Mouse (Mus musculus): ENCODE measurements around the gene Wasf3. TPM values are rescaled to one million over a fixed set of nuclear protein-coding genes. Genes with fewer than 3 reads are reported as not detected.
"Not testable (repeated sequence)": the region's sequence is repeated elsewhere in the genome, so short reads cannot be mapped to it uniquely, and the experiment has no call there.

The Wasf3 gene
- total RNA-seq, 2 experiments from 2014 or later: 0.31 to 0.39 TPM

DNA sequence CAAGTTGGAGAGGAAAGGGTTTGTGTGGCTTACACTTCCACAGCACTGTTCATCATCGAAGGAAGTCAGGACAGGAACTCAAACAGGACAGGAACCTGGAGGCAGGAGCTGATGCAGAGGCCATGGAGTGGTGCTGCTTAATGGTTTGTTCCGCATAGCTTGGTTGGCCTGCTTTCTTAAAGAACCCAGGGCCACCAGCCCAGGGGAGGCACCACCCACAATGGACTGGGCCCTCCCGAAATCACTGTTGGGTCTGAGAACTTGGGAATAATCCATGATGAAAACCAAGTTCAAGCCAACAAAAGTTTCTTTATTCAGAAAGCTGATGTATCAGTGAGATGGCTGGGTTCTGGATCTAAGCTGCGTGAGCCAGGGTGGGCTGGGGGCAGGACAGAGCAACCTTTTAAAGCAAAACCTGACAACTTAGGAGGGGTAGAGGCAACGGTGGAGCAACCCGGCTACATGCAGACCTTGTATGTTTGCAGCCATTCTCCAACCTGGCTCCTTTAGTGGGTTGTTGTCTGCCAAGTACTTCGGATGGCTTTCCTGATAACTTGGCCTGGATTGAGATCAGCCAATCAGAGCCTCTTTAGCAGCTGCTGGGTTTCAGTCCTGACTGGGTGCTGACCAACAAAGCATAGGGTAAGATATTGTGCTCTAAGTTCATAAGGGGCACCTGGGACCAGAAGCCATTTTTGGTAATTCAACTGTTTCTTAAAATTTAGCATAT is 13.8 kb downstream of the Wasf3 start:
- no peak for DNase-seq
- intact Hi-C loops (cut with DNase I): no loop called here

- intact Hi-C loops (cut with DNase I); DNase-seq: not testable (repeated sequence)
Measured at GRCm38 (mm10) chr5:146401012-146401411, 16.2 kb downstream of the Wasf3 start.

DNA sequence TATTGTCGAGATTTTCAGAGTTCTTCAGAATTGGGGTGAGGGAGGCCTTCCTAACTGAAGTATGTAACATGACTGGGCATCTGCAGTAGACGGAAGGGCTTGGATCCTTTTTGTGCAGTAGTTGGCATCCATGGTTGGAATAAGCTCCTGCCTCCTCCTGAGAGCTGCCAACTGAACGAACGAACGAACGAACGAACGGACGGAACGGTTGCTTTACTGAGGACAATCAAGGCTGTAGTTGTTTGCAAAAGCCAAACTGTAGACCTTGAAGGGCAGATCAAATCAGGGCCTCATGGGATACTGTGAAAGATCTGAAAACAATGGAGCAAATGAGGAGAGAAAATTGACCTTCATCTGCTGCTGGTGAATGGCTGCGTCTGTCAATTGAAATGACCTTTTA is 17.5 kb downstream of the Wasf3 start:
- intact Hi-C loops (cut with DNase I): no loop called here
- DNase-seq: no peak

DNA sequence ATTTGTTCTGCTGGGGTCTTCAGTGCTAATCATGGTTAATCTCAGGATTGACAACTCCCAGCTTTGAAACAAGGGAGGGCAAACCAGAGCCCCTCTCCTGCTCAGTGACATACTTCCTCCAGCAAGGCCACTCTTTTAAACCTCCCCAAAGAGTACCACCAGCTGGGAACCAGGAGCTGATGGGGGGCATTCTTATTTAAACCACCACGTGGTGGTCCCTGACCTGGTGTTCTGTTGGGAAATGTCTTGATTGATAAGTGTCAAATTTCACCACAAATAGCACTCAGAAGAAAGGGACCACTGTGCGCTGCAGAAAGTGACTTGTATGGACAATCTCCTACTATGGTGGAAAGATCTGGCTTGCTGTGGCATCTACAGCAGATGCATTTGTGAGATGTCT is 19.1 kb downstream of the Wasf3 start:
- no peak for DNase-seq
- intact Hi-C loops (cut with DNase I): no loop called here

DNA sequence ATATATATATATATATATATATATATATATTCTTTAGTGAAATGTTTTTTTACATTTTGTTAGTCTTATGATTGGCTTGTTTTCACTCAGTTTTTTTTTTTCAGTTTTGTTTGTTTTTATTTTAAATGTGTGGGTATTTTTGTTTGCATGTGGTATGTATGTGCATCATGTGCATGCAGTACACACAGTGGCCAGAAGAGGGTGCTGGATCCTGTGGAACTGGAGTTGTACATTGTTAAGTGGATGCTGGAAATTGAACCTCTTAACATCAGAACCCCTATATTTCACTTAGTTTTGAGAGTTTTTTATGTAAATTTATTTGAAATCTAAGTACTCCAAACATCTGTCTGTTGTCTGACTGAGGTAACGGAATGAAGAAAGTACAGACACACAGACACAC is 21.3 kb downstream of the Wasf3 start:
- intact Hi-C loops (cut with DNase I): no loop called here
- DNase-seq: no peak

- DNase-seq: no peak
- intact Hi-C loops (cut with DNase I): no loop called here
Measured at GRCm38 (mm10) chr5:146407791-146408190, 23.0 kb downstream of the Wasf3 start.

DNA sequence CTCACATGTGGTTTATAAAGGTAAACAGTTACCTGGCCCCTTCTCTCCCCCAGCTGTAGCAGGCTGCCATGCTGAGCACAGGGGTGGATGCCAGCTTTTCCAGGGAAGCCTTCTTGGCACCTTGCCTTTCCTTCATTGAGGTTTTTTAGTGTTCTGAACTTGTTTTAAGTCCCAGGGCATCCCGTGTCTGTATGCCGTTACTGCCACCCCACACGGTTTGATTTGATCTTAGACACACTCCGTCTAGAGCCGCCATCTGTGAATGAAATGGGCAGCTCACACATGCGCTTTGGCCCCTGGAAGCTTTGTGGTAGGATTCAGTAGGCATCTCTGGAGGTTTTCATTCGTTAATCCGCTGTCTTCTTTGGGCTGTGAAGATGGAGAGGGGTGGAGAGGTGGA is 23.8 kb downstream of the Wasf3 start:
- no peak for DNase-seq
- intact Hi-C loops (cut with DNase I): no loop called here

- DNase-seq: no peak
- intact Hi-C loops (cut with DNase I): no loop called here
Measured at GRCm38 (mm10) chr5:146410821-146411220, 26.0 kb downstream of the Wasf3 start.

DNA sequence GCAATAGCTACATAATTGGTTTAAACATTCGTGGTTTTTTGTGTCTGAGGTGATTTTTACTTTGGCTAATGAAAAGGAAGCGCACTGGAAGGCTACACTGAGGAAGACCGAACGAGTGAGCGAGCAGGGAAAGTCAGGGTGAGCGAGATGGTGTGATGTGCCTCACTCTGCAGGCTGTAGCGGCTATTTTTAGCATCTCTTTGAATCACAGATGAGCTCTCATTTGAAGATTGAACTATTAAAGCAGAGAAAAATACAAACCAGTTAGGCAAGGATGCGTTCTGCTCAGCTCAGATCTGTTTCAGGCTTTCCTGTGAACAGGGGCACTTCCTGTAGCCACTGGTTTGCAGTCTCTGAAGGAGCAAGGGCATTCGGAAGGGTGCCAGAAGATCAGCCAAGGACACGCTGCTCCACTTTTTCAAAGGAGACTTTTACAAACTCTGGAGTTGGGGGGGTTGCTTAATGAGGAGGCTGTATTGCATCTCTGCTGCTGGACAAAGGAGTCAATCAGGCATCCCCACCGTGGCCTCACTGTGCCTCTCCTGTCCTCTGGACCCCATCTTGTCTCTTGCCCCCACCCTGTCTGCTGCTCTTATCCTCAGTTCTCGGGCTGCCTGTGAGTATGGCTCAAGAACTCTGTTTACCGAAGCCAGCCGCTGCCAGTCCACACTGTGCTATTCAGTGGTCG is 28.1 kb downstream of the Wasf3 start:
- peak in 1 of 2 experiments; percentile 7 for DNase-seq
- intact Hi-C loops (cut with DNase I): no loop called here

DNA sequence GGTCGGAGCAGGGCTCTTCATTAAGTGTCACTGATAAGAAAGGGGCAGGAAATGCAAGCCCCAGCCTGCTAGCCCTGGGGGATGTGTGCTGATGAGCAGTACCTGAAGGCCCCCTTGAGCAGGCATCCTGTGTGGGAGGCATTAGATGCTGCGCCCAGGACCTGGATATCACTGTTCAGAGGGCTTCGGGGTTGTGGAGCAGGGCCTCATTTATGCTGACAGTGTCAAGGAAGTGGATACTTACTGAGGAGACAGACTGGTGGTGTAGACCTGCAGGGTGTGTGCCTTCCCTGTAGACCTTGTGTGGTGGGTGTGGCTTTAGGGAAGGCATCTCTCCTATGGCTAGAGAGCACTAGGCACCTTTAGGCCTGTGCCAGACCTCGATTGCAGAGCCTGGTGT is 29.8 kb downstream of the Wasf3 start:
- intact Hi-C loops (cut with DNase I): no loop called here
- no peak for DNase-seq

DNA sequence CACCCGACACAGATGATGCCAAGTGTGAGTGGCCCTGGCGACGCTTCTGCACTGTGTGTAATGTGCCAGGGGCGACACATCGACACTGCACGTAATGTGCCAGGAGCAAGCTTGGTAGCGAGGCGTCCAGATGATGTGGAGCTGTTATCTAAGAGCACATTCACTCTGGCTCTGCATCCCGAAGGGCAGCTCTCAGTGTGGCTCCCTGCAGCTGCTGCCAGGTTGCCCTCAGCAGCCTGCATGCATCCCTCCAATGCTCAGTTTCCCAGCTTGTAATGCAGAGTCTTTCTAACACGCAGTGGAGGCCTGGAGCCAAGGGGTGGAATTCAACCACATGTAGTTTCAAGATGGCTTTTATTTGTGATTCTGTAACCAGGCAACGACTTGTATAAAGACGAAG is 30.4 kb downstream of the Wasf3 start:
- no peak for DNase-seq
- intact Hi-C loops (cut with DNase I): no loop called here

GRCm38 (mm10) chr5:146416331-146417110 is 31.7 kb downstream of the Wasf3 start:
- intact Hi-C loops (cut with DNase I): no loop called here
- DNase-seq: no peak

DNA sequence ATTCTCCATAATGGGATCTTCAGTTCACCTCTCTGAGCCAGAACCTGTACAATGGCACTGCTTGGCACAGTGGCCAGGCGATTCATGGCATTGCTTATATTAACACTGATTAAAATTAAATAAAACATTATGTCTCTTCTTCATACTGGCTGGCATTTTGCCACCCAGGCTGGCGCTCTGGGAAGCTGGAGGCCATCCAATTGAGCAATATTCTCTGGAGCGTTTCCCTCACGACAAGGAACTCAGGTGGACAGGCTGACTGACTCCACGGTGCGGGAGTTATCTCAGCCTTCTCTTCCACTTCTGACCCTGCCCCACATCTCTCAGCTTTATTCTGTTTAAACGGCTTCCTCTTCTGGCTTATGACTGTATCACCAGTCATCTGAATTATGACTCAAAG is 33.3 kb downstream of the Wasf3 start:
- intact Hi-C loops (cut with DNase I): no loop called here
- DNase-seq: no peak

- peak; percentile 11 to 13 for DNase-seq
- intact Hi-C loops (cut with DNase I): loop anchor here (5.0 kb wide), 1 partner anchor 88 kb away; no protein-coding TSS in a partner anchor
Measured at GRCm38 (mm10) chr5:146420081-146420480, 35.3 kb downstream of the Wasf3 start.

DNA sequence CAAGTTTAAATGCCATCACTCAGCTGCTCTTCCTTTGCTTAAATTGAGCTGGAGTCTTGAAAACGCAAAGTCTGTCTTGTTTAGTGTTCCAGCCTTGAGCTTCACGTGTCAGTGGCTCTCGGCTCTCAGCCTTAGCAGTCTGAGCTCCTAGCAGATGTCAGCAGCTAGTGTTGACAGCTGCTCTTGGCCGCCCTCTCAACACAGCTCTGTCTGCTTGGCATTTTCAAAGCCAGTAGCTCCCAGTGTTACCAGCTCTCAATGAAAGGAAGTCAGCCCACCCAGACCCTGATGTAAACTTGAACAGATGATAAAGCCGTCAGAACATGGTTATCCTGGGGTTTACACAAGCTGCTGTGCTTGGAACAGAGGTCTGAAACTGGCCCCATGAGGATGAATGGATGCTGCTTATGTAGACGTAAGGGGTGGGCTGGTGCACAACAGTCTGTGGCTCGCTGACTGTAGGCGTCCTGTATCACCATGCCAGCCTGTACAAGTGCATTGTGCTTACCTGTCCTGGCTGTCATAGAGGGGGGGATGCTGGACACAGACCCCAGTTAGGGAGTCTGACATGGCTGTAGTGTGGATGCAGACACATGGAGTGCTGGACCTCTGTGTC is 40.0 kb downstream of the Wasf3 start:
- DNase-seq: peak; percentile 35 to 65
- intact Hi-C loops (cut with DNase I): loop anchor here (5.0 kb wide), 1 partner anchor 93 kb away; no protein-coding TSS in a partner anchor

GRCm38 (mm10) chr5:146425656-146426055 is 40.9 kb downstream of the Wasf3 start:
- DNase-seq: no peak
- intact Hi-C loops (cut with DNase I): no loop called here

GRCm38 (mm10) chr5:146428109-146428508 is 43.3 kb downstream of the Wasf3 start:
- DNase-seq: no peak
- intact Hi-C loops (cut with DNase I): no loop called here

DNA sequence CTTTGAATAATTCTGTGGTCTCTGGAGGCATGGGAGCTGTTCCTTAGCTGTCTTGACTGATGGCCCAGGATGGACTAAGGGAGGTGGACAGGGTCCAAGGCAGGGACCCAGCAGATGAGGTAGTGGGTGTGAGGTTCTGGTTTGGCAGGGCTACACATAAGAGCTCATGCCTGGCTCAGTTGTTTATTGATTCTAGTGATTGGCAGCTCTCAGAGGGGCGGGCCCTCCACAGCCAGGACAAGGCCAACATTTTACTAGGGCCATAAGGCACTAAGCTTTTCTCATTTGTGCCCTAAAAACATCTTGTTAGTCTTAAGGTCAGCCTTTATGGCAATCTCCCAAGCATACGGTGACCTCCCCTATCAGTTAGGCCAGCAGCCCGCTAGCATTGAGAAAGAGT is 47.0 kb downstream of the Wasf3 start:
- peak in 1 of 2 experiments; percentile 17 for DNase-seq
- intact Hi-C loops (cut with DNase I): no loop called here

DNA sequence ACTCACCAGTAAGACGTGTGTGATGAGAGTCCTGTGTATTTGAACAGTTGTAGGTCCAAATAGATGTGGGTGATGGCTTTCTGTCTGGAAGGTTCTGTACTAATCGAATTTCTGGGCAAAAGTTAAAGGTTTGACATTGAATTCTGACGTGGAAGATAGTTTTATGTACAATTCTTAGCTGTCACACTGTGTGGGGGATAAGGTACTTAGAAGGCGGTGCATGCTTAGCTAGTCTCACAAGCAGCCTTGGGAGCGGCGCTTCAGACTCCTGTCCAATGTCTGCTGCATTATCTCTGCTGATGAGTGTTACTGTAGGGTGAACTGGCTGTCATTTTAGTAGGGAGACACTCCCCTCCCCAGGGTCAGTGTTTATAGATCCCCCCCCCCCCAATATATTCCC is 47.7 kb downstream of the Wasf3 start:
- DNase-seq: no peak
- intact Hi-C loops (cut with DNase I): no loop called here

- DNase-seq: no peak
Measured at GRCm38 (mm10) chr5:146435316-146435715, 50.5 kb downstream of the Wasf3 start.

GRCm38 (mm10) chr5:146436796-146437195 is 52.0 kb downstream of the Wasf3 start:
- DNase-seq: no peak
- intact Hi-C loops (cut with DNase I): no loop called here

More at GRCm38 (mm10) chr5:146435316-146435715, 50.5 kb downstream of the Wasf3 start:
- intact Hi-C loops (cut with DNase I): no loop called here

All from heart, postnatal 14 days (tissue).